Mouse (Mus musculus): ENCODE data around the gene Ltv1. TPM values are rescaled to one million over a fixed set of nuclear protein-coding genes. Genes with fewer than 3 reads are reported as not detected.

Ltv1 gene
- polyA plus RNA-seq, 1 experiment: 13.7 TPM

DNA sequence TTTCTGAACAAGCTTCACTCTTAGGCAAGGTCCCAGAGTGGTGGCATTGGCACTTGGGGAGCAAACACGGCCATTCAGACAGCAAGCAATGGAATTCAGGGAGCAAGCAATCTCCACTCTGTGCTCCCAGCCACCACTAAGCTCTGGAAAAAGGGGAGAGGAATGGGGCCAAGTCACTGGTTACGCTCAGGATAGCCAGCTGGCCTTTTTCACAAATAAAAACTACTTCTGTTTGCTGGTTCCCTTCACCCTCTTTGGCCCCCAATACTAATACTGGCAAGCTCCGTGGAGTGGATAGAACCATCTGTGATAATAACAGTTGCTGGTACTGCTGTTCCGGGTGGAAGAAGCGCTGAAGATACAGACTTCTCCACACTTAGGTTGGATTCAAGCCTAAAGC lies 41.6 kb downstream of the Ltv1 start:
- TF ChIP-seq POLR2A (IDR thresholded peaks at IDR 0.05; ENCODE audit: control insufficient read depth, extremely low read depth, insufficient read depth, low read length, poor library complexity): no peak
- no peak overlapping the region for H3K4me3 ChIP-seq (ENCODE audit: control insufficient read depth, insufficient read depth, low read length)
- no peaks in the 10 kb centered on the region for H3K4me1 ChIP-seq (replicated peaks; ENCODE audit: control insufficient read depth, insufficient read depth, low read length)
- no peak for DNase-seq
- no peaks in the 10 kb centered on the region for H3K27me3 ChIP-seq (ENCODE audit: control insufficient read depth, insufficient read depth, low read length)
- WGBS: 95% methylated on average over 5 of the region's 5 CpGs
- H3K27ac ChIP-seq (ENCODE audit: control insufficient read depth, insufficient read depth, low read length): no peak overlapping the region
- no peaks in the 10 kb centered on the region for H3K36me3 ChIP-seq (ENCODE audit: control insufficient read depth, insufficient read depth, low read length)

DNA sequence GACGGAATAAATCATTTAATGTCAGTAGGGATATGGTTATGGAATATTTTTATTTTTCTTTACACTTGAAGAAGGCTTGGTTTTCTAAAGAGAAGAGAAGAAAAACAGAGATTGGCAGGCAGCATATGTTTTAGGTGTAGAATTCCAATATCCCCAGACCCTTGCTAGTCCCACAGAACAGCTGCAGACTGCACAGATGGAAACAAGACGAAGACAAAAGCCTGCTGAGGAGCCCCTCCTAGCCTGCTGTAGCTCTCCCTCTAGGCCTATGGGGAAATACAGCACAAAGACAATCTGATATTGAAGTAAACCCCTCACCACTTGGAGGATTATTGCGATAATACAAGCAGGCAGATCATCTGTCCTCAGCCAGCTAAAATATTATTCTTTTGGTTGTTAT lies 42.5 kb downstream of the Ltv1 start:
- WGBS: 95% methylated on average over 3 of the region's 3 CpGs
- Histone ChIP-seq H3K27me3 (ENCODE audit: control insufficient read depth, insufficient read depth, low read length) (no peaks in the 10 kb centered on the region), H3K27ac (ENCODE audit: control insufficient read depth, insufficient read depth, low read length) (no peak overlapping the region), H3K36me3 (ENCODE audit: control insufficient read depth, insufficient read depth, low read length) (no peaks in the 10 kb centered on the region), H3K4me3 (ENCODE audit: control insufficient read depth, insufficient read depth, low read length) (no peak overlapping the region), H3K4me1 (replicated peaks; ENCODE audit: control insufficient read depth, insufficient read depth, low read length) (no peaks in the 10 kb centered on the region)
- no peak for DNase-seq
- TF ChIP-seq POLR2A (IDR thresholded peaks at IDR 0.05; ENCODE audit: control insufficient read depth, extremely low read depth, insufficient read depth, low read length, poor library complexity) (no peak), CTCF (IDR thresholded peaks at IDR 0.05; ENCODE audit: borderline replicate concordance, control insufficient read depth, extremely low read depth, insufficient read depth, low read length, poor library complexity) (no peak)

GRCm38 (mm10) chr10:13140434-13140833 lies 52.5 kb downstream of the Ltv1 start:
- no peak for DNase-seq
- no peak overlapping the region for H3K4me3 ChIP-seq (ENCODE audit: control insufficient read depth, insufficient read depth, low read length)
- WGBS: 93% methylated on average over 2 of the region's 2 CpGs

DNA sequence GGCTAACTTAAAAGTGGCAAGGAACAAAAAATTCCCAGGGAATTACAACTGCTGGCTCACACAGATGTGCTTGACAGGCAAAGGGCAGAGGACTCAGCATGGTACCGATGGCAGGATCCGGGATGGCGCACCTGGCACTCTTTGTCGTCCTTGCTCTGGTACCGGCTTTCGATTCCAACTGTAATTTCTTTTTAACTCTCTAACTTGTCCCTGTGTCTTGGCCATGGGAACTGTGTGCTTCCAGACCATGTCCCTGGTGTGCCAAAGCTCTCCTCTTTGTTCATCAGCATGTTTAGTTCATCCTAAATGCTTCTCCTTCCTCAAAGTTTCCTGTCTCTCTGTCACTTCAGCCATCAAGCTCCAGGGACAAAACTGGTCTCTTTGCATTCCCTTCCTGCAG lies 55.1 kb downstream of the Ltv1 start:
- no peaks in the 10 kb centered on the region for H3K36me3 ChIP-seq (ENCODE audit: control insufficient read depth, insufficient read depth, low read length)
- no peak overlapping the region for H3K4me3 ChIP-seq (ENCODE audit: control insufficient read depth, insufficient read depth, low read length)
- H3K27me3 ChIP-seq (ENCODE audit: control insufficient read depth, insufficient read depth, low read length): no peaks in the 10 kb centered on the region
- H3K27ac ChIP-seq (ENCODE audit: control insufficient read depth, insufficient read depth, low read length): no peak overlapping the region
- DNase-seq: no peak
- TF ChIP-seq POLR2A (IDR thresholded peaks at IDR 0.05; ENCODE audit: control insufficient read depth, extremely low read depth, insufficient read depth, low read length, poor library complexity): no peak
- no peak for TF ChIP-seq CTCF (IDR thresholded peaks at IDR 0.05; ENCODE audit: borderline replicate concordance, control insufficient read depth, extremely low read depth, insufficient read depth, low read length, poor library complexity)
- WGBS: 98% methylated on average over 6 of the region's 6 CpGs
- no peaks in the 10 kb centered on the region for H3K4me1 ChIP-seq (replicated peaks; ENCODE audit: control insufficient read depth, insufficient read depth, low read length)

More at GRCm38 (mm10) chr10:13140434-13140833, 52.5 kb downstream of the Ltv1 start:
- no peak for TF ChIP-seq CTCF (IDR thresholded peaks at IDR 0.05; ENCODE audit: borderline replicate concordance, control insufficient read depth, extremely low read depth, insufficient read depth, low read length, poor library complexity)
- TF ChIP-seq POLR2A (IDR thresholded peaks at IDR 0.05; ENCODE audit: control insufficient read depth, extremely low read depth, insufficient read depth, low read length, poor library complexity): no peak
- H3K27me3 ChIP-seq (ENCODE audit: control insufficient read depth, insufficient read depth, low read length): no peaks in the 10 kb centered on the region
- H3K4me1 ChIP-seq (replicated peaks; ENCODE audit: control insufficient read depth, insufficient read depth, low read length): no peaks in the 10 kb centered on the region
- H3K36me3 ChIP-seq (ENCODE audit: control insufficient read depth, insufficient read depth, low read length): no peaks in the 10 kb centered on the region
- H3K27ac ChIP-seq (ENCODE audit: control insufficient read depth, insufficient read depth, low read length): no peak overlapping the region

DNA sequence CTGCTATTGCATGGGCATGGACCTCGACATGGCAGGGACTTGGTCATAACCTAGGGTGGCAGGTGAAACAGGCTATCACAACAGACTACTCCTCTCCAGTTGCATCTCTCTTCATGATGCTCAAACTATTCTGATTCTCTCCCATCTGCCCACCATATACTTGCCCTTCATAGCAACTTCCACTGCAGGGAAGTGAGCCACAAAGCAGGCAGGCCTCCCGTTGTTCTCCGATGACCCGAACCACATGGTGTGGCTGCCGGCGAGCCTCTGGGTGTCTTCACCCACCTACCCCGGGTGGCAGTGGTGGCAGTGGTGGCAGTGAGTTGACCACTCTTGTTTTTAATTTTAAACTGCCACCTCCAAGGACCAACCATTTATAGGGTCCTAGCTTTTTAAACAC lies 57.2 kb downstream of the Ltv1 start:
- 96% methylated on average over 7 of the region's 7 CpGs for WGBS
- no peak overlapping the region for H3K4me3 ChIP-seq (ENCODE audit: control insufficient read depth, insufficient read depth, low read length)

GRCm38 (mm10) chr10:13135276-13135675 lies 57.7 kb downstream of the Ltv1 start:
- DNase-seq: no peak
- no peak overlapping the region for H3K4me3 ChIP-seq (ENCODE audit: control insufficient read depth, insufficient read depth, low read length)
- no peaks in the 10 kb centered on the region for H3K27me3 ChIP-seq (ENCODE audit: control insufficient read depth, insufficient read depth, low read length)
- H3K36me3 ChIP-seq (ENCODE audit: control insufficient read depth, insufficient read depth, low read length): no peaks in the 10 kb centered on the region
- WGBS: 96% methylated on average over 7 of the region's 7 CpGs
- H3K27ac ChIP-seq (ENCODE audit: control insufficient read depth, insufficient read depth, low read length): no peak overlapping the region
- no peak for TF ChIP-seq POLR2A (IDR thresholded peaks at IDR 0.05; ENCODE audit: control insufficient read depth, extremely low read depth, insufficient read depth, low read length, poor library complexity)
- no peaks in the 10 kb centered on the region for H3K4me1 ChIP-seq (replicated peaks; ENCODE audit: control insufficient read depth, insufficient read depth, low read length)

More for the DNA sequence above, 57.2 kb downstream of the Ltv1 start:
- TF ChIP-seq POLR2A (IDR thresholded peaks at IDR 0.05; ENCODE audit: control insufficient read depth, extremely low read depth, insufficient read depth, low read length, poor library complexity) (no peak), CTCF (IDR thresholded peaks at IDR 0.05; ENCODE audit: borderline replicate concordance, control insufficient read depth, extremely low read depth, insufficient read depth, low read length, poor library complexity) (no peak)
- Histone ChIP-seq H3K36me3 (ENCODE audit: control insufficient read depth, insufficient read depth, low read length) (no peaks in the 10 kb centered on the region), H3K27ac (ENCODE audit: control insufficient read depth, insufficient read depth, low read length) (no peak overlapping the region), H3K4me1 (replicated peaks; ENCODE audit: control insufficient read depth, insufficient read depth, low read length) (no peaks in the 10 kb centered on the region), H3K27me3 (ENCODE audit: control insufficient read depth, insufficient read depth, low read length) (no peaks in the 10 kb centered on the region)
- DNase-seq: no peak

DNA sequence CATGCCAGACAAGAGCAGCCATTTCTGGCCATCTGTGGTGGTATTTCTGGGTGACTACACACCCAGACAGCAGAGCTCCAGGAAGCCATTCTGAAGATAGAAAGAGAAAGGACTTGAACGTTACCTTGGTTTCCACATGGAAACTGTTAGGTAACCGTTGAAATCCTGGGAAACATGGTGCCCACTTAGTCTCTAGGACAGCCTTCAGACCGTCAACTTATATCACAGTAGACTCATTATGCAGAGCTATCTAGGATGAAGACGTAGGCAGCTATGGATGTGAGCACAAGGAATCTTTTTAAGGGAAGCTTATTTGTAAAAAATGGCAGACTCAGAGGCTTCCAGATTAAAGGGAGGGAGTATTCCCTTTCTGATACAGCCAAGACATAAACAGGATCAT lies 59.1 kb downstream of the Ltv1 start:
- DNase-seq: no peak
- TF ChIP-seq CTCF (IDR thresholded peaks at IDR 0.05; ENCODE audit: borderline replicate concordance, control insufficient read depth, extremely low read depth, insufficient read depth, low read length, poor library complexity) (no peak), POLR2A (IDR thresholded peaks at IDR 0.05; ENCODE audit: control insufficient read depth, extremely low read depth, insufficient read depth, low read length, poor library complexity) (no peak)
- Histone ChIP-seq H3K4me3 (ENCODE audit: control insufficient read depth, insufficient read depth, low read length) (no peak overlapping the region), H3K27ac (ENCODE audit: control insufficient read depth, insufficient read depth, low read length) (no peak overlapping the region), H3K36me3 (ENCODE audit: control insufficient read depth, insufficient read depth, low read length) (no peaks in the 10 kb centered on the region), H3K4me1 (replicated peaks; ENCODE audit: control insufficient read depth, insufficient read depth, low read length) (no peaks in the 10 kb centered on the region), H3K27me3 (ENCODE audit: control insufficient read depth, insufficient read depth, low read length) (no peaks in the 10 kb centered on the region)
- WGBS: 94% methylated on average over 4 of the region's 4 CpGs

Other genes starting within 250 kb of the Ltv1 start
- gene Stx11, start 228.9 kb downstream of the Ltv1 start, polyA plus RNA-seq (2012; rRNA removed): 10.5 and 11.1 TPM in 2 replicates
- gene Sf3b5, start 187.8 kb downstream of the Ltv1 start, polyA plus RNA-seq (2012; rRNA removed): 51.3 and 57.4 TPM in 2 replicates
- gene Plagl1, start 132.7 kb downstream of the Ltv1 start, polyA plus RNA-seq (2012; rRNA removed): 8.8 and 12.4 TPM in 2 replicates
- not detected in 2 replicates for gene Zc2hc1b, start 15.1 kb downstream of the Ltv1 start, polyA plus RNA-seq (2012; rRNA removed)

Data from thymus, adult 2 months (tissue).